In the genomic region with DNA sequence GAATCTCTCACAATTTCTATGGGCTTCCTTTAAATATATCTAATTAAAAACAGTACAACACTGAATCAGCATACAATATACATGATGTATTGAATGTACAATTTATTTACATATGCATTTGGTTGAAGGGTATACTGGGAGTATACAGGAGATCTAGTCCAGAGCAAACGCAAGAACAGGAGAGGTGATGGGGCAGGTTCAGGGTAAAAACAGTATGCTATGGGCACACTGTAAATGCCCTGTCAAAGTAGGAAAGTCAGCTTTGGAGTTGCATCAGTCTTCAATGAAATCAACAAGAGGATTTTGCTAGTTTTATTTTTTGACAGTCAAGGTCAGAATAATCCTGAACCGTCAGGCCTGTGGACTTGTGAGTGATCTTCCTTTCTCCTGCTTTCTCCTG, we compare ENCODE assay signal across 7 mouse cellular contexts. TPM values are rescaled to one million over a fixed set of nuclear protein-coding genes. Genes with fewer than 3 reads are reported as not detected.
A peak's percentile ranks its signal among the peaks of the same experiment; 100 is the strongest.
DNase-seq lines count a peak whose midpoint lies in the region; ATAC-seq lines count a peak whose summit lies in the region.

No protein-coding gene starts in this region.

- WGBS in neural tube, embryonic 11.5 days = 67% methylated on average over 2 of the region's 2 CpGs
- WGBS in forebrain, embryonic 12.5 days = 59% methylated on average over 2 of the region's 2 CpGs
- WGBS in liver, embryonic 13.5 days (ENCODE audit: insufficient replicate concordance) = 57% methylated on average over 2 of the region's 2 CpGs
- 48% methylated on average over 2 of the region's 2 CpGs for WGBS in stomach, embryonic 16.5 days

- no peaks in the 10 kb centered on the region for H3K27me3 ChIP-seq in neural tube, embryonic 11.5 days (ENCODE audit: control insufficient read depth, insufficient read depth, low read length)
- H3K27me3 ChIP-seq in forebrain, embryonic 12.5 days = no peaks in the 10 kb centered on the region
- no peaks in the 10 kb centered on the region for H3K27me3 ChIP-seq in liver, embryonic 13.5 days
- H3K27me3 ChIP-seq in stomach, embryonic 16.5 days (ENCODE audit: control insufficient read depth, insufficient read depth, low read length) = no peaks in the 10 kb centered on the region

- ATAC-seq in neural tube, embryonic 11.5 days (ENCODE audit: insufficient read depth, low FRiP score, low TSS enrichment) = peak; percentile 25; the same call in 1 of the 2 replicates
- ATAC-seq in forebrain, embryonic 12.5 days (ENCODE audit: low FRiP score) = peak; percentile 34
- peak; percentile 3; the same call in 1 of the 2 replicates for ATAC-seq in liver, embryonic 13.5 days (ENCODE audit: low read depth)
- ATAC-seq in stomach, embryonic 16.5 days (ENCODE audit: insufficient read depth, low FRiP score) = 0 out of 2 replicates have a peak, but pooled peaks have one; percentile 14

- peak overlapping the region; percentile 40 for H3K4me2 ChIP-seq in neural tube, embryonic 11.5 days (ENCODE audit: low read depth)
- H3K4me2 ChIP-seq in forebrain, embryonic 12.5 days = peak overlapping the region; percentile 59
- peak overlapping the region; percentile 67 for H3K4me2 ChIP-seq in liver, embryonic 13.5 days
- peak overlapping the region; percentile 77 for H3K4me2 ChIP-seq in stomach, embryonic 16.5 days (ENCODE audit: low read depth, low read length)

- no peaks in the 10 kb centered on the region; the same call in 1 of the 2 replicates for H3K36me3 ChIP-seq in neural tube, embryonic 11.5 days (ENCODE audit: control insufficient read depth, insufficient read depth, low read length)
- H3K36me3 ChIP-seq in forebrain, embryonic 12.5 days (replicated peaks) = no peaks in the 10 kb centered on the region
- H3K36me3 ChIP-seq in liver, embryonic 13.5 days = no peaks in the 10 kb centered on the region
- no peaks in the 10 kb centered on the region for H3K36me3 ChIP-seq in stomach, embryonic 16.5 days (ENCODE audit: control insufficient read depth, insufficient read depth, low read length)

- H3K27ac ChIP-seq in neural tube, embryonic 11.5 days (ENCODE audit: low read depth, low read length) = no peak overlapping the region
- no peak overlapping the region for H3K27ac ChIP-seq in forebrain, embryonic 12.5 days
- H3K27ac ChIP-seq in liver, embryonic 13.5 days = peak overlapping the region; percentile 73
- peak overlapping the region; percentile 91; the same call in 1 of the 2 replicates for H3K27ac ChIP-seq in stomach, embryonic 16.5 days (ENCODE audit: low read length)

- H3K4me1 ChIP-seq in neural tube, embryonic 11.5 days (ENCODE audit: control insufficient read depth, insufficient read depth, low read length) = no peaks in the 10 kb centered on the region
- H3K4me1 ChIP-seq in forebrain, embryonic 12.5 days = 0 out of 2 replicates have a peak, but pooled peaks cover 3% of the 10 kb centered on the region
- peaks cover 17% of the 10 kb centered on the region for H3K4me1 ChIP-seq in liver, embryonic 13.5 days (replicated peaks)
- peaks cover 3% of the 10 kb centered on the region; the same call in 1 of the 2 replicates for H3K4me1 ChIP-seq in stomach, embryonic 16.5 days (ENCODE audit: control insufficient read depth, insufficient read depth, low read length)

- H3K4me3 ChIP-seq in neural tube, embryonic 11.5 days (ENCODE audit: low read depth, low read length) = peak overlapping the region; percentile 67
- H3K4me3 ChIP-seq in forebrain, embryonic 12.5 days (replicated peaks) = peak overlapping the region; percentile 67
- H3K4me3 ChIP-seq in liver, embryonic 13.5 days (replicated peaks) = peak overlapping the region; percentile 74
- peak overlapping the region; percentile 80 for H3K4me3 ChIP-seq in stomach, embryonic 16.5 days (replicated peaks; ENCODE audit: low read length)

- peak overlapping the region; percentile 81 for H3K9ac ChIP-seq in neural tube, embryonic 11.5 days (ENCODE audit: low read length)
- H3K9ac ChIP-seq in forebrain, embryonic 12.5 days = peak overlapping the region; percentile 68
- H3K9ac ChIP-seq in liver, embryonic 13.5 days = peak overlapping the region; percentile 81
- H3K9ac ChIP-seq in stomach, embryonic 16.5 days (ENCODE audit: low read length) = peak overlapping the region; percentile 92

- H3K9me3 ChIP-seq in neural tube, embryonic 11.5 days (ENCODE audit: control insufficient read depth, low read length) = no peaks in the 10 kb centered on the region
- no peaks in the 10 kb centered on the region for H3K9me3 ChIP-seq in forebrain, embryonic 12.5 days
- H3K9me3 ChIP-seq in liver, embryonic 13.5 days (replicated peaks) = no peaks in the 10 kb centered on the region
- H3K9me3 ChIP-seq in stomach, embryonic 16.5 days (replicated peaks; ENCODE audit: control insufficient read depth, low read length) = no peaks in the 10 kb centered on the region

- no peak for DNase-seq in neural tube, embryonic 11.5 days (ENCODE audit: low spot score)
- no peak for DNase-seq in neural tube, embryonic 10.5 days (ENCODE audit: extremely low spot score, low spot score)
- DNase-seq in liver, embryonic 13.5 days = no peak
- DNase-seq in frontal cortex, postnatal 25 days (ENCODE audit: low spot score in 2 of 2) = no peak
- no peak for DNase-seq in gastrocnemius, adult 8-10 months (ENCODE audit: low spot score in 2 of 2)

RNA-seq across cellular contexts. Expression of a gene that starts 0.7 kb away (rescaled TPM):
- polyA plus RNA-seq in neural tube, embryonic 11.5 days (2014; fragmentation: Nextera tagmentation; extraction: Ambion mirVana) = 23.6 and 26.9 TPM in 2 replicates
- 23.6 and 25.0 TPM in 2 replicates for polyA plus RNA-seq in forebrain, embryonic 12.5 days (2016; fragmentation: Nextera tagmentation; extraction: Ambion mirVana)
- polyA plus RNA-seq in liver, embryonic 13.5 days (2015; fragmentation: Nextera tagmentation; extraction: Ambion mirVana) = 29.0 and 35.3 TPM in 2 replicates
- 27.6 and 27.7 TPM in 2 replicates for polyA plus RNA-seq in stomach, embryonic 16.5 days (2015; fragmentation: Nextera tagmentation; extraction: Ambion mirVana)
- 1 to 10 TPM; 3.9 to 6.5 (median 4.5) TPM for total RNA-seq in gastrocnemius, adult 8-10 months (2022)

Comparison
In these comparisons a context has a peak if more than half of its experiments do, and no peak if none do; other contexts are left out.
1. H3K27ac ChIP-seq: peak in liver, embryonic 13.5 days (single experiment) and stomach, embryonic 16.5 days (single experiment); none in neural tube, embryonic 11.5 days (single experiment) and forebrain, embryonic 12.5 days (single experiment).
2. Peak in every context shown above with its lines, with median percentiles within 50 percentile points of each other: ATAC-seq, H3K4me2 ChIP-seq, H3K4me3 ChIP-seq and H3K9ac ChIP-seq.